Mouse (Mus musculus) c-Kit-positive CD71-positive TER-119-positive erythroid progenitor cells, embryonic 14.5 days (primary cell): ENCODE measurements around the gene Hspb1.

Experiments used
- DNase-seq: peaks from one replicate; pipeline ENCODE4 v3.0.0-alpha.2; 2013; ENCODE audit warnings: low spot score

Gene Hspb1

DNA sequence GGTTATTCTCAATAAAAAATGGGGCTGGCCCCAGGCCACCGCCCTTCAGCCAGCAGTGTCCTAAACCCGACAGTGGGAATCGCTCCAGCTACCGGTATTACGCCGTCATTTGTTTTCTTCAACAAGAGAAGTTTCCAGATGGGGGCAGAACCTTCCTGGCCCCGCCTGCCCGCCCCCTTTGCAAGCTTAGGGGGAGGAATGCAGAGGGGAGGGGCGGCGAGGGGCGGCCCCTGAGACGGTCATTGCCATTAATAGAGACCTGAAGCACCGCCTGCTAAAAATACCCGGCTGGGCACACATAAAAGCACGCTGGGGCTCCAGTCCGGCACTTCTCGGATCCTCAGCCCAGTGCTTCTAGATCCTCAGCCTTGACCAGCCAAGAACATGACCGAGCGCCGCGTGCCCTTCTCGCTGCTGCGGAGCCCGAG is at the start of gene Hspb1:
Gene Hspb1, plus strand, starts transcription at position 245 of the 428 bp plus-strand sequence.
- no peak for DNase-seq

DNA sequence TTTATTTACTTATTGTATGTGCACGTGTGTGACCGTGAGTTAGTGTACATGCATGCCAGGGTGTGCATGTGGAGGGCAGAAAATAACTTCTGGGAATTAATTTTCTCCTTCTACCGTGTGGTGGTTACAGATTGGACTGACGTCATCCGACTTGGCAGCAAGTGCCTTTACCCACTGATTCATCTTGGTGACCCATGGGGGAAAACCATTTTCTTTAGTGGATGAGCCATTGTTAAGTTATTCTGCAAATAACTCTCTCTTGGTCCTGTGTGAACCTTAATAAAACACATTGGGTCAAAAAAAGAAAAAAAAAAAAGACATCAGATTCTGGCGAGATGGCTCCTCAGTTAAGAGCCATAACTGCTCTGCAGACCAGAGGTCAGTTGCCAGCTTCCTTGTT is 46.1 kb upstream of the Hspb1 start:
- no peak for DNase-seq

DNA sequence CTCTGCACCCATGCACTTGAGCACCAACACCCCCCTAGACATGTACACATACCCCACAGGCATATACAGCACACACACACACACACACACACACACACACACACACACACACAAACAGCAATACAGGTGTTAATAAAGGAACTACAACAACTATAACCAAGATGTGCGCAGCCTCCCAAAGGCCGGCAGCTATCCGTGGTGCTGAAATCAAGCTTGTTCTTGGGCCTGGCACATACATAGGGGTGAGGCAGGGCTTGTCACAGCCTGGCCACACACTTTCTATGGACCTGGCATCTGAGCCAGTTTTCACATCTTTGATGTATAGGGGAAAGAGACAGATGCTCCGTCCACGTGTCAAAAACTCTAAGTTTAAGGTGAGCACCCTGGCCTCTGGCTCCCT is 44.3 kb upstream of the Hspb1 start:
- DNase-seq: peak; percentile 25

DNA sequence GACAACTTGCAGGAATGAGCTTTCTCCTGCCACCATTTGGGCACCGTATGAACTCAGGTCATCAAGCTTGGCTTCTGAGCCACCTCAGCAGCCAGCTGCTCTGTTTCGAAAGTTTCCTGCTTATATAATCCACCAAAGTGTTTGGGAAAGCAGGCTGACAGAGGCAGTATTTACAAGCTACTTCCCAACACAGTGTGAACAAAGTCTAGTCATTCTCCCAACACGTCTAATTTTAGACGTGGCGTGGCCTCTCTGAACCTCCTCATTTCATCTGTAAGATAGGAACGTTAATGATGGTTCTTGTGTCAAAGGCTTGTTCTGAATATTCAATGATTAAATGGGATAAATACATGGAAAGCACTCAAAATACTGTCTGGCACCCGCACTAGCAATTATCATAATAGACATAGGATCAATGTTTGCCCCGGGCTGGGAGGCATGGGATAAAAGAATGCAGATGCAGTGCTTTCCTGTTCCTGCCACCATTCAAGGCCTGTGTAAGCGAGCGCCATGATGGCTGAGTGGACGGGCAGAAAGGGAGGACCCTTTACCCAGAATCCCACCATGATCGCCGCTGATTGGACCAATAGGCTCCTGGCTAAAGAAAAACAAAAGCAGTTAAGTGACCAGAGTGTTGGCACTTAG is 41.9 kb upstream of the Hspb1 start:
- no peak for DNase-seq

DNA sequence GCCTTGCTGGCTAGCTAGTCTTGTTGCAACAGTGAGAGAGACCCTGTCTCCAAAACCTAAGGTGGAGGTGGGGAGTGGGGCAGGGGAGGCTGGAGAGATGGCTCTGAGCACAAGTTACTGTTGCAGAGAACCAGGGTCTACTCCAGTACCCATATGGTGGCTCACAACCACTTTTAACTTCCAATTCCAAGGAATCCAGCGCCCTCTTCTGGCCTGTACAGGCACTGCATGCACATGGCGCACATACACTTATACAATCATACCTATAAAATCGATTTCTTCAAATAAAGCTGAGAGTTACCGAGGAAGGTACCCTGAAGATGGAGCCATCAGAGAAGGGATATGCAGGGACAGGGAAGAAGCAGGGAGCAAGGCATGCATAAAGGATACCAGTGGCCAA is 40.3 kb upstream of the Hspb1 start:
- no peak for DNase-seq

DNA sequence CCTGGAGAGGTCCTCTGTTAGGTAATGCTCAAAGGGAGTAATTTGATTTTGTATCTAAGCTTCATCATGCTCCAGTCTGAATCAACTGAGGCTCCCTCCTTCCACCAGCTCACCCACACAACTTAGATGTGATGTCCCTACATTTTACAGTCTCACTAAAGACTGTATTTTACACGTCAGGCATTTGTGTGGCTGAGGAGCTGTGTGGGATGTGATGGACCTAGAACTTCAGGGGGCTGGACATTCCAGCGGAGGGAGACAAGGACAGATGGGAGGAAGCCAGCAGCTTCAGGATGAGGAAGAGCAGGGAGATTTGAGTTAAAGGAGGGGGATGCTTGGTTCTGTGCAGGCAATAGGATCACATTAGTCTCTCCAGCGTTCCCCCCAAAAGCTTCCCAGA is 39.8 kb upstream of the Hspb1 start:
- DNase-seq: no peak

DNA sequence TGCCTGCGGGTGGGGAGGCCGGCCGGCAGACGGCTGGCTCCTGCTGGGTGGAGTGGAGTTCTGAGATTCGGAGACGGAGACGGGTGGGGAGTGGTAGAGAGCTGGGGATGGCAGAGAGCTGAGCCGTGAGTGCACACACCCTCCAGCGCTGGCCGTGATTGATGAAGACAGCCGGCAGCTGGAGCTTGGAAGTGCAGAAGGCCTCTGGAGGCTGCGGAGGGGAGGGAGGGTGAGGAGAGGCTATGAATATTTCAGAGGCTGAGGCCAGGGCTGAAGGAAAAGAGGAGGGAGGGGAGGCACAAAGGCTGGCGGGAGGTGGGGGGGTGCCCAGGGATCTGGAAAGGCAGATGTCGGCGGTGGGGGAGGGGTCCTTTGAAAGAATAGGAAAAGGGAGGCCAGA is 36.7 kb upstream of the Hspb1 start:
- no peak for DNase-seq

DNA sequence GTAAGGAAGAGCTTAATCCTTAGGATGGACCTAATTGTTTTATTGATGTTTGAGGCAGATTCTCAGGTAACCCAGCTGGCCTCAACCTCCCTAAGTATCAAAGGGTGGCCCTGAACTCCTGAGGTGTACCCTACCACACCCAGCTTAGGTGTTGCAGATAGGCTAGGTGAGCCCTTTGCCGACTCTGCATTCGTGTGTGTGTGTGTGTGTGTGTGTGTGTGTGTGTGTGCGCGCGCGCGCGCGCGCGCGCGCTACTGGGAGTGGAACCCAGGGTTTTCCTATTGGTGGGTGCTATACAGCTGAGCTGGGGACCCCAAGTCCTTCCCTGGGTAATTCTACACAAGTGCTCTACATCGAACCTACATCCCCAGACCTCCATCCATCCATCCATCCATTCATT is 36.2 kb upstream of the Hspb1 start:
- DNase-seq: no peak

DNA sequence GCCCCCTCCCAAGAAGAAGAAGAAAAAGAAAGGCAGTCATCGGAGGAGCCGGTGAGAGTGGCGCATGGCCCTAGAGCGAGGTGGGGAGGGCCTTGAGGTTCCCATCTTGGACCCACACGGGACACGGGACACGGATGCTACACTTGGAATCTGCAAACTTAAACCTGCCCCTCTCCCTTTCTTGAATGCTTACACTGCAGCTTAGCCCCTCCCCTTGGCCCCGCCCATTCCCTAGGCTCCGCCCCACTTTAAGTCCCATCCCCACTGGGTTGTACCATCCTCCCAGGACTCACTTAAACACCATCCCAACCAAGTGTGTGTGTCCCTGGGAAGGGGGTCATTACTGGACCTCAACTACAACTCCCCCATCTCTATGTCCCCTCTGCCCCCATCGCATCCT is 35.3 kb upstream of the Hspb1 start:
- DNase-seq: no peak

DNA sequence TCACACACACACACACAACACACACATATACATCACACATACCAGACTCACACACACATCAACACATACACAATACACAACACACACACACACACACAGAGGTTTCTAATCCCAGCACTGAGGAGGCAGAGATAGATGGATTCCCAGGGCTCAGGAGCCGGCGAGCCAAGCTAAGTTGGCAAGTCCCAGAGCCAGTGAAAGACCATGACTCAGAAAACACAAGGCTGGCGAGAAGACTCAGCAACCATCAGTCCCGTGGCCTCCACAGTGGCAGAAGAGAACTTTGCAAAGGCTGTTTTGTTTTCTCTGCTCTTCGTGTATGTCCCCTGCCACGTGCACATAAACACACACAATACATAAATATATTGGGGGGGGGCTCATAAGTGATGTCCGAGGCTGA is 34.0 kb upstream of the Hspb1 start:
- no peak for DNase-seq

DNA sequence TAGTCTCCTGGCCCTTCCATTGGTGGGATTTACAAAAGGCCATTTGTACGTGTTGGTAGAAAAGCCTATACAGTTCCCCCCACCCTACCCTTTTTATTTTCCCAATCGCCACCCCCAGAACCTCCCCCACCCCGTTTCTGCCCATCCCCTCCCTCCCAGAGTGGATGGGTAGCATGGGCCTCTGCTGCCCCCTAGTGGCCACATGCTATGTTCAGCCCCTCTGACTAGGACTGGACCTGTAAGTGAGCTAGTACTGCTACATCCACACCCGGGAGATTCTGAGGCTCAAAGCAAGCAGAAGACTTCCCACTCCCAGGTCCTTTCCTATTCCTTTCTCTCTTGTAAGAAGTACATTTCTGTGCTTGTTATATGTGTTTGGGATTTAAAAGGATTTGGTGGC is 32.6 kb upstream of the Hspb1 start:
- DNase-seq: peak; percentile 54

DNA sequence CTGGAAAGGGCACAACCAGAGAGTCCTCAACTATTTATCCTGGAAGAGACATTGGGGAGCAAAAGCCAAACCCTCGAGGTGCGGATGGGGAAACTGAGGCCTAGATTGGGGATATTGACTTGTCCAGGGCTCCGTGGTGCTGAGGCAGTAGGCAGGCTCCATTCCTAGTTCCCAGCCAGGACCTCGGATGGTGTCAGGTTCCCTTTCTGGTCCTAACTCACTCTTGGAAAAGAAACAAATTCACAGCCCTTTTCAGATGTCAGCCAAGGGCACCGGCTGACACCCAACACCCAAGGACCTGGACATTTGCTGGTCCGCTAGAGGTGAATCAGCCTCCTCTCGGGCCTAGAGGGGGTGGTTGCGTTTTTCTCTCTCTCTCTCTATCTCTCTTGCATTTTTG is 21.1 kb upstream of the Hspb1 start:
- DNase-seq: no peak

DNA sequence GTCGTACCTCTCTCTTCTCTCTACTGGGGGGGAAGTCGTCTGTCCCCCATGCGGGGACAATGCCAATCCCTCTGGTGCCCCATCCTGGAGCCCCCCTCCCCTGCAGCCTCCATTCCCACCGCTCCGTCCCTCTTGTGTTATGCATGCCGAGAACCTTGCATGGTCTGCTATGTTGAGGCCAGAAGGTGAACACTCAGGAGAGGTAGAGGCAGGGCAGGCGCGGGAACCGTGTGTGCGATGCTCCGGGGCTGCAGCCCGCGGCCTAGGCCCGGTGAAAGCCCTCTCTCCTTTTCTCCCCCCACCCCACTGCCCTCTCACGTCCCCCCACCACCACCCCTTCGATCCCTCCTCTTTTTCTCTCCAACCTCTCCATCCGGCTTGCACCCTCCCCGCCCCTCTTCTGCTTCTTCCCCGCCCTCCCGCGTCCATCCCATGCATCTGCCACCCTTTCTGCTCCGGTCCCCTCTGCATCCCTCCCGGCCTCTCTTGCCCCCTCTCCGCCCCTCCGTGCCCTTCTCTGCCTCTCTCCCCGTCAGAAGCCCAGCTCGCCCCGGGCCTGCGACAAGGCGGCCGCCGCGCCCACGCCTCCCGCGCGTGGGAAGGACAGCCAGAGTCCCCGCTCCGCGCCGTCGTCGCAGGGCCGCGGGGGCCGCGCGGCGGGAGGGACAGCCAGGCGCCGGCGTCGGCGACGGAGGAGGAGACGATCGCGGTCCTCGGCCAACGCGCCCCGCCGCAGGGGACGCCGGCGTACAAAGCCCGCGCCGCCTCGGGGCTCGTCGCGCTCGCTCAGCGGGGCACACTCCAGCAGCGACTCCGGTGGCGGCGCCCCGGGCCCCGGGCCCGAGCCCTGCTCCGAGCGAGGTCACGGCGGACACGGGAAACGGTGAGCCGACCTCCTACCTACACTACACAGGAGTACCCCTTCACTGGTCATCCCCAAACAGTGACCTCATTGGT is 19.8 kb upstream of the Hspb1 start:
- DNase-seq: no peak

DNA sequence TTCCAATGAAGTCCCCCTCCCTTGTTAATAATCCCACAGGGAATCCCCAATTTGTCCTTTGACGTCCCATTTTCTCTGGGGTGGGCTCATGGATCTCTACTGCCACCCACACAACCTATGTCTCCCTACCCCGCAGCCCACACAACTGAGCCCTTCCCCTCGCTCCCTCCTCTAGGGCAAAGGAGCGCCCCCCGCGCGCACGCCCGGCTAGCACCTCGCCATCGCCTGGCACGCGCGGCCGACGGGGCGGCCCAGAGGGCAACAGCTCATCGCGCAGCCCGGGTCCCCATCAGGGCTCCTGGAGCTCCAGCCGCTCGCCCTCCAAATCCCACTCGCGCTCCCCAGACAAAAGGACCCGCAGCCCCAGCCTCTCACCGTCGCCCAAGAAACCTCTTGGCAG is 19.1 kb upstream of the Hspb1 start:
- no peak for DNase-seq

DNA sequence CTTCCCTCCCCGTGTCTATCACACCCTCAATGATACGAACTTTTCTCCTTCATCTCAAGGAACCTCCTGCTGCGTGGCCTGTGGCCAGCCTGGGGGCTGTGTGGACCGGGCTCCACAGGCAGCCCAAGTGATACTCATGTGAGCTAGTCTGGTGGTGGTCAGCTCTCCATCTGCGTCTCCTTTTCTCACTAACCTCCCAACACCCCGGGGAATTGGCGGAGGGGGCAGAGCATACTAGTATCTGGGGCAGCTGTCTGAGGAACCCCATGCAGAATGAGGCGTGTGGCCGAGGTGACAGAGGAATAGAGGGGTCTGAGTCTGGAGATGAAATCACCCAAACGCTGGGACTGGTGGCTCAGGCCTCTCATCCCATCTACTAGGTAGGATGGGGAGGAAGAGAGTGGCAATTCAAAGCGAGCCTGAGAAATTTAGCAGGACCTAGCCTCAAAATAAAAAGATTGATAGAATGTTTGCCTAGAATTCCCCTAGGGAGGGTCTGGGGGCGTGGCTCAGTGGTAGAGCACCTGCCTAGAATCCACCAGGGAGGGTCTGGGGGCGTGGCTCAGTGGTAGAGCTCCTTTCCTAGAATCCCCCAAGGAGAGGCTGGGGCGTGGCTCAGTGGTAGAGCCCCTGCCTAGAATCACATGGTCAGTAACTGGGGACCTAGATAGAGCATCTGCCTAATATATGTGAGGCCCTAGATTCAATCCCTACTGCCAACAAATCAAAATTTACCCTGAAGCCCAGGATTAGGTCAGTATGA is 17.9 kb upstream of the Hspb1 start:
- no peak for DNase-seq

DNA sequence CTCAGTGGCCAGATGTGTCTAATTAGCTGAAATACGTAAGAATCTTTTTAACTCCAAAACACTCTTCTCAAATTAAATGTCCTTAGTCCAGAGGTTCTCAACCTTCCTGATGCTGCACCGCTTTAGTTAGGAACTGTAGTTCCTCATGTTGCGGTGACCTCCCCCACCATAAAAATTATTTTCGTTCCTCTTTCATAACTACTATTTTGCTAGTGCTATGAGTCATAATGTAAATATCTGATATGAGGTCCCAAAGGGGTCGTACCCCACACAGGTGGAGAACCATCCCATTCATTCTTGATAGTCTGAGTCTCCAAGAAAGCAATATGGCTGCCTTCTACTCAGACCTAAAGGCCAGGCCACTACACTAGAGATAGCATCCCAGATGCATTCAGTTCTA is 17.2 kb upstream of the Hspb1 start:
- no peak for DNase-seq

DNA sequence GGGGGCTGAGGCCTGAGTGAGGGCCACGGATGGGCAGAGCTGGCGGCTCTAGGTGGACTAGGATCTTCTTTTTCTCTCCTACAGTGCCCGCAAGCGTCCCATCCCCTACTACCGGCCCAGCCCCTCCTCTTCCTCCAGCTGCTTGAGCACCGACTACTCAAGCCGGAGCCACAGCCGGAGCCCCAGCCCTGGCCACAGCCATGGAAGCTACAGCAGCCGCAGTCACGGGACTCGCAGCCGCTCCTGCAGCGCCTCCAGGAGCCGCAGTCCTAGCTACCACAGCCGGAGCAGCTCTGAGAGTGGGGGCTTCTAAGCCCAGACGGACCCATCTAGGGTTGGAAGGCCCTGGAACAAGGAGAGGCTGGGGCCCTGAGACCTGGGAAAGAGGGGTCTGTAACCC is 14.7 kb upstream of the Hspb1 start:
- no peak for DNase-seq

DNA sequence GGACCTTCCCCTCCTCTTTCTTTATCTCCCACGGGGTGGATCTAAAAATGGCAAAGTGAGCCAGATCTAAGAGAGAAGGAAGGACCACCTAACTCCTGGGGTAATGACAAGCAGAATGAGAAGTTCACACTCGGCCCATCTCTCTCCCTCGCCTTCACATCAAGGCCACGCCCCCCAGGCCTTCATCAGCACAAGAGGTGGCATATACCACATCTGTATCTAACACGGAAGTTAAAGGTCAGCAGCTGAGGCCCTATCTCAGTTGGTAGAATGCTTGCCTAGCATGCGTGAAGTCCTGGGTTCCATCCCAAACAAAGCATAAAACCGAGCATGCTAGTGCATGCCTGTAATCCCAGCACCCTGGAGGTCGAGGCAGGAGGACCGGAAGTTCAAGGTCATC is 14.0 kb upstream of the Hspb1 start:
- no peak for DNase-seq

DNA sequence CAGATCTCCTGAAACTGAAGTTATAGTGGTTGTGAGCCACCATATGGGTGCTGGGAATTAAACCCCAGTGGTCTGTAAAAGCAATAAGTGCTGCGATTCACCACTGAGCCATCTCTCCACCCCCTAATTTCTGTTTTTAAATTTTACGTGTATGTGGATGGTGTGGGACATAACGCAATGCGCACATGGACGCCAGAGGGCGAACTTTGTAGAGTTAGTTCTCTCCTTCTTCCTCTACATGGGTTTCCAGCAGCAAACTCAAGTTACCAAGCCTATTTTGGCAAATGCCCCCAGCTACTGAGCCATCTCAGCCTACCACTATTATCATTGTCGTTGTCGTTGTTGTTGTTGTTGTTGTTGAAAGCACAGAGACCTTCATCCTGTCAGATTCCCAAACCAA is 10.5 kb upstream of the Hspb1 start:
- DNase-seq: peak; percentile 33

DNA sequence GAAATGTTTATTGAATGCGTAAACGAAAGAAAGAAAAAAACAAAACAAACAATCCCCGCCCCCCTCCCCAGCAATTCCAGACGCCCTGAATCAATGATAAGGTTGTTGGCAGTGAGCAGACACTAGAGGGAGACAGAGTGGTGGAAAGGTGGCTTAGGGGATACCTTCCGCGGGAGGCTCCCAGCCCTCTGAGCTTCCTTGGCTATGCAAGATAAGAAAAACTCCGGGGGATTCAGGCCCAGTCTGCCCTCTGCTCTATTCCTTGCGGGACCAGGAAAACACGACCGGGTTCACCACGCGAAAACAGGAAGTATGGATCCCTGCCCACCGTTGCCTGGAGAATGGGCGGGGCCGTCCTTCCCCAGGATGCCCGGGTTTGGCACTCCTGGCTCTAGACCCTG is 9.9 kb upstream of the Hspb1 start:
- DNase-seq: no peak

DNA sequence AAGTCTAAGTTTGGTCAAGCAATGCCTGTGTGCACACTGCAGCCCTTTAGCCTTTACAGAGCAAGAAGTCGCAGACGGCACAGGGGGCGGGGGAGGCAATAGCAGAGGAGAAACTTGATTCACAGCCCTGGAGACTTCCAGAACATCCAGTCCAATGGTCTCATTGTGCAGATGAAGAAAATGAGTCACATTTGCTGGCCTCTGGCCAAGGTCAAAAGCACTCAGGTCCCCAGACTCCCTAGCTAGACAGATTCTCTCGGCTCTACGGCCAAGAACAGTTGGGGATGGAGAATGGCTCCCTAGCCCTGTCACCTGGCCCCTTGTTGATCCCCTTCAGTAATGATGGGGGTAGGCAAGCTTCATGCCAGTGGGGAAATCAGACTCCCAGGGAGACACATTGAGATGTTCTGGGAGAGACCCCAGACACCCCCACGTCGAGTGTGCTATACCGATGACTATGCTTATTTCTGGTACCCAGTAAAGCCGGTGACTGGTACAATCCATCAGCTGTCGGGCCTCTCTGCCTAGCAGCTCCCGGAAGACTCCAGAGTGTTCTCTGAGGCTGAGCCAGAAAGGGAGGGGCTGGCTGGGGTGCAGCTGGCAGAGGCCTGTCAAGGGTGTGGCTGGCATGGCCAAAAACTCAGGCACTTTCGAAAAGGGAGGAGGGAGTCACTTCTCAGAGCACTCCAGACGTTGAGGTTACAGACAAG is 8.1 kb upstream of the Hspb1 start:
- no peak for DNase-seq

DNA sequence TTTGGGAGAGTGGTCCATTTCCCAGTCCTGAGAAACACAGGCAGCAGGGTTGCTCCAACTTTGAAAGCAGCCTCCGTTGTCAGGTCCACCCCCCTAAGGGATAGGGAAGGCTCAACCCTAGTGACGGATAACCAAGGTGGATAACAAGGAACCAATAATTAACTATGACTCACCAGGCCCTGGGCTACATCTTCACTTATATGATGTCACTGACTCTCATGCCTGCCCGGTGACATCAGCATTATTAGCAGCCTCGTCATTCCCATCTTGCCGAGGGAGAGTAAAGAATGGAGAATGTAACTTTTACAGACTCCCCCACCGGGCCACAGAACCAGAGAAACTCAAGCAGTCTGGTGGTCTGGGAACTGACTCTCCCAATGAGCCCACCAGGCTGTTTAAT is 3.1 kb upstream of the Hspb1 start:
- DNase-seq: no peak
